Mouse (Mus musculus) erythroblast, embryonic 14.5 days (primary cell): Measurements from ENCODE around the gene Lsm14b. TPM values are rescaled to one million over a fixed set of nuclear protein-coding genes. Genes with fewer than 3 reads are reported as not detected.

ENCODE experiments used
- H3K27me3 ChIP-seq: 2 replicates; pipeline ENCODE4 v1.6.1; 2012; ENCODE audit warnings: inconsistent platforms; ENCODE audit not compliant: control insufficient read depth
- H3K36me3 ChIP-seq: 2 replicates; pipeline ENCODE4 v1.6.1; 2012; ENCODE audit warnings: mild to moderate bottlenecking, inconsistent platforms; ENCODE audit not compliant: control insufficient read depth
- H3K4me1 ChIP-seq: 2 replicates; pipeline ENCODE4 v1.6.1; 2012; ENCODE audit warnings: inconsistent platforms; ENCODE audit not compliant: control insufficient read depth
- H3K4me3 ChIP-seq: replicated peaks from 2 replicates; pipeline ENCODE3; 2012; ENCODE audit warnings: moderate library complexity, mild to moderate bottlenecking, inconsistent platforms
- H3K9me3 ChIP-seq: 2 replicates; pipeline ENCODE4 v1.6.1; 2012; ENCODE audit warnings: low read length, inconsistent platforms, mixed read lengths; ENCODE audit not compliant: control insufficient read depth
- GATA1 ChIP-seq: IDR thresholded peaks from 2 replicates; pipeline ENCODE4 v1.6.1; 2012; ENCODE audit warnings: low read length, inconsistent platforms, mixed read lengths
- TAL1 ChIP-seq: IDR thresholded peaks from 3 replicates; pipeline ENCODE4 v1.6.1; 2012; ENCODE audit warnings: low read length, inconsistent platforms, mixed read lengths
- polyA plus RNA-seq: library from polyadenylated mRNA; stranded (reverse); fragments of >175 nt; gene quantifications from 2 replicates; pipeline ENCODE4 v1.2.3, GENCODE M21; 2012

The Lsm14b gene
- polyA plus RNA-seq, 1 experiment: 2.5 TPM

DNA sequence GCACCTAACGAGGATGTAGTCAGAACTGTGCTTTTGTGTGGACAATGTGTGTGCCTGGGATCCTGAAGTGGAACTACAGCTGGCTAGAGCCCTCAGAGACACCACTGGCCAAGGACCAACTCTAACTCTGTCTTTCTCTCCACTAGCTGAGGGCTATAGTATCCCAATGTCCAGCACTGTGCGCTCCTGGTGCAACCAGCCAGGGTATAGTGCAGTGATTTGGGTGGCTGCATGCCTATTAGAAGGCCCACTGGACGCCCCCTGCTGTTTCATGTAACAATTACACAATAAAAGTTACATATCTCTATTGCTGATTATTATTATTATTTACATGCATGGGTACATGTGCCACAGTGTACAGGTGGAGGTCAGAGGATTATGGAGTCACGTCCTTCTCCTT lies 20.5 kb downstream of the Lsm14b start:
- TF ChIP-seq TAL1 (no peak), GATA1 (no peak)
- no peaks in the 10 kb centered on the region for H3K9me3 ChIP-seq
- H3K4me3 ChIP-seq: no peak overlapping the region
- H3K36me3 ChIP-seq: peaks cover 8% of the 10 kb centered on the region
- H3K27me3 ChIP-seq: peaks cover 21% of the 10 kb centered on the region
- peaks cover 29% of the 10 kb centered on the region for H3K4me1 ChIP-seq

DNA sequence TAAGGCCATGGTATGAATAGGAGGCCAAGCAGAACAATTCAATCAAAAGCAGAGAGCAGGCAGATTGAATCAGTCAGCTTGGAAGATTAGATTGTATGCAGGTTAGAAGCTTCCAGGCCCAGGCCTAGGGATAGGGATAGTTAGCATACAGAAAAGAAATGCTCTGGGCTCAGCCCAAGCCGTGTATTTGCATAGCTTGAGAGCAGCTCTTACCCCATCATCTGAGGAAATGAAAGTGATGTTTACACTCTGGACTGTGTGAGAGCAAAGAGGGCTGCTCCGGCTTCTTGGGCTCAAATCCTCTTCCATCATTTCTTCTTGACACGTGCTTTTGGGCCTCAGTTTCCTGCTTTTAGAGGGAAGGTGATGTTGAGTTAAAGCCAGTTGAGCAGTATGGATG lies 22.8 kb downstream of the Lsm14b start:
- Histone ChIP-seq H3K27me3 (peaks cover 21% of the 10 kb centered on the region), H3K36me3 (no peaks in the 10 kb centered on the region; the same call in 1 of the 2 replicates), H3K9me3 (no peaks in the 10 kb centered on the region), H3K4me3 (no peak overlapping the region), H3K4me1 (peaks cover 17% of the 10 kb centered on the region)
- TF ChIP-seq GATA1: no peak
- TF ChIP-seq TAL1: no peak

DNA sequence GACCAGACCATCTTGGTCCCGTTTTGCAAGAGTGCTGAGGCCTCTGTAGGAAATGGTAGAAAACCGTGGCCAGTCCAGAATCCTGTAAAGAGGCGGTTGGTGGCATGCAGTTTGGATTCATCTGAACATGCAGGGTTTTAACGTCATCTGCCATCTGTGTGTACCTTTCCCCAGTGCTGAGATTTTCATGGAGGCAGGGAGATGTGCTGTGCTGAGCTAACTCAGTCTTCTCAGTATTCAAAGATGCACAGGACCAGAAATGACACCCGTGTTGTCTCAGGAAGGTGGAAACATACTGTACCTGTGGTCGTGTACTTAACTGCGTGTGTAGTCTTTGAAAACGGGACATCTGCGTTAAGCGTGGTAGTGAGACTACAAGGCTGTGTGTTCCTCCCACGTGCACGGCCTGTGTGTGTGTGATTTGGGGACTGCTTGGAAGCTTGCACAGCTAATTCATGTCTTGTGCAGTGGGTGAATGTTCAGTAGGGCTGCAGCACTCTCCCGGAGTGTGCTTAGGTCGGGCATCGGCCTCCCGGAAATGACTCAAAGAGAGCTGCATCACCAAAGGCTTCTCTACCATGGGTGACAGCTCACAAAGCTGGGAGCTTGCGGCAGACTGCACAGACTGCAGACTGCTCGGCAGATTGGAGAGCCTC lies 23.3 kb downstream of the Lsm14b start:
- H3K4me1 ChIP-seq: peaks cover 12% of the 10 kb centered on the region
- H3K27me3 ChIP-seq: peaks cover 16% of the 10 kb centered on the region
- H3K36me3 ChIP-seq: peaks cover 3% of the 10 kb centered on the region; the same call in 1 of the 2 replicates
- TF ChIP-seq TAL1 (no peak), GATA1 (no peak)
- H3K9me3 ChIP-seq: no peaks in the 10 kb centered on the region
- H3K4me3 ChIP-seq: no peak overlapping the region

DNA sequence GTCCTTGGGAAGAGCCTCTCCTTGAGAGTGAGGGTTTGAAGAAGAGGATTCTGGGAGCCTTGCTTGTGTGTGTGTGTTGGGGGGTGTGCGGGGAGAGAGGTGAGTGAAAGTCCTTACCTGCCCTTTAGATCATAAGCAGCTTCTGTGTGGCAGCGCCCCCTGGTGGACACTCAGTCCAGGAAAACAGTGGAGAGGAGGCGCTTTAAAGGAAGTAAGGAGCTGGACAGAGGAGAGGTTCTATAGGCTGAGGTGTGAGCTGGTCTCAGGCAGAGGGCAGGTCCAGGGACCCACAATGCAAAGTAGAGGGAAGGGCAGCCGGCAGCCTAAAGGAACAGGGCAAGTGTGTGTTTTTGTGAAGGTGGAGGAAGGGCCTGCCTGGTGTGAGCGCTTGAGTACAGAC lies 26.2 kb downstream of the Lsm14b start:
- Histone ChIP-seq H3K27me3 (no peaks in the 10 kb centered on the region), H3K4me1 (no peaks in the 10 kb centered on the region; the same call in 1 of the 2 replicates), H3K4me3 (no peak overlapping the region), H3K36me3 (peaks cover 19% of the 10 kb centered on the region), H3K9me3 (no peaks in the 10 kb centered on the region)
- no peak for TF ChIP-seq GATA1
- TF ChIP-seq TAL1: no peak

DNA sequence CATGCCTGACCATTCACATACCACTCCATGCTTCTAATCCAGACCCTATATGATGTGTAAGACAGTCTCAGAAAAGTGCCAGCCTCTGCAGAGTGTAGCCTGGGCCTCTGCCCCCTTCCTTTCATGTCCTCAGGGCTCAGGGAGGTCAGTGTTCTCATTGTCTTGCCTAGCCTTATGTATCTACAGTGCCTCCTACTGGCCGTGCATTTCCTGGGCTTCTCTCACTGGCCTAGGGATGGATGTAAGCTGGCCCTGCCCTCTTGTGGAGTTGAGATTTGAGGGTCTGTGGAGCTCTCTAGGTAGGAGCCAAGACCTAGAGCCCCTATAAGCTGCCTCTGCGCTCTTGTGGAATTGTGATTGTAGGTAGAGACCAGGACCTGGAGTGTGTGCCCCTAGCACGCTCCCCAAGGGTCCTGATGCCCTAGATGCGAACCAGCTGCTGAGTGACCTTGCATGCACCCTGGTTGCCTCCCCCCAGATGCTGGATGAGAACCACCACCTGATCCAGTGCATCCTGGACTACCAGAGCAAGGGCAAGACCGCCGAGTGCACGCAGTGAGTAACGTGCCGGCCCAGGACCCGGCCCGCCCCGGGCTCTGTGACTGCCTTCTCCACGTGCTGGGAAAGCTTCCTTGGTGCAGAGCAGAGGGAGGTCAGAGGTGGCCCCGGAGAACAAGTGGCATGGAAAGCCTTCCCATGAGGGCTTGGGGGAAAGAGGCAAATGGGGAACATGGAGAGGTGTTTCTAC lies 27.4 kb downstream of the Lsm14b start:
- TF ChIP-seq GATA1: no peak
- TF ChIP-seq TAL1: no peak
- Histone ChIP-seq H3K9me3 (no peaks in the 10 kb centered on the region), H3K4me1 (no peaks in the 10 kb centered on the region; the same call in 1 of the 2 replicates), H3K27me3 (no peaks in the 10 kb centered on the region), H3K4me3 (no peak overlapping the region), H3K36me3 (peaks cover 25% of the 10 kb centered on the region)

DNA sequence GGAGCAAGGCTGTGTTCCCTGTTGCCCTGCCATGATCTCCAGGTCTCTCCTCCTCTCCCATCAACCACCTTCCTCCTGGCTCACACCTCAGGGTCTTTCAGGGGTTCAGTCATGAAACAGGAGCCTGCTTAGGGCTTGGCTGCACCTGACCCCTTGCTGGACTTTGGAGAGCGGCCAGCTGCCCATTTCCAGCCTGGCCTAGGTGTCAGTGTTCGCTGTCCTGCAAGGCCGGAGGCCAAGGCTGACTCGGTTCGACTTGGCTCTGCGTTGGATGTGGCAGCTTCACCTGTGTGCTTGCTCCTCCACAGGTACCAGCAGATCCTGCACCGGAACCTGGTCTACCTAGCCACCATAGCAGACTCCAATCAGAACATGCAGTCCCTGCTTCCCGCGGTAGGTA lies 28.2 kb downstream of the Lsm14b start:
- TF ChIP-seq TAL1 (no peak), GATA1 (no peak)
- peaks cover 32% of the 10 kb centered on the region for H3K36me3 ChIP-seq
- no peaks in the 10 kb centered on the region; the same call in 1 of the 2 replicates for H3K4me1 ChIP-seq
- H3K9me3 ChIP-seq: no peaks in the 10 kb centered on the region
- H3K27me3 ChIP-seq: no peaks in the 10 kb centered on the region
- no peak overlapping the region for H3K4me3 ChIP-seq

DNA sequence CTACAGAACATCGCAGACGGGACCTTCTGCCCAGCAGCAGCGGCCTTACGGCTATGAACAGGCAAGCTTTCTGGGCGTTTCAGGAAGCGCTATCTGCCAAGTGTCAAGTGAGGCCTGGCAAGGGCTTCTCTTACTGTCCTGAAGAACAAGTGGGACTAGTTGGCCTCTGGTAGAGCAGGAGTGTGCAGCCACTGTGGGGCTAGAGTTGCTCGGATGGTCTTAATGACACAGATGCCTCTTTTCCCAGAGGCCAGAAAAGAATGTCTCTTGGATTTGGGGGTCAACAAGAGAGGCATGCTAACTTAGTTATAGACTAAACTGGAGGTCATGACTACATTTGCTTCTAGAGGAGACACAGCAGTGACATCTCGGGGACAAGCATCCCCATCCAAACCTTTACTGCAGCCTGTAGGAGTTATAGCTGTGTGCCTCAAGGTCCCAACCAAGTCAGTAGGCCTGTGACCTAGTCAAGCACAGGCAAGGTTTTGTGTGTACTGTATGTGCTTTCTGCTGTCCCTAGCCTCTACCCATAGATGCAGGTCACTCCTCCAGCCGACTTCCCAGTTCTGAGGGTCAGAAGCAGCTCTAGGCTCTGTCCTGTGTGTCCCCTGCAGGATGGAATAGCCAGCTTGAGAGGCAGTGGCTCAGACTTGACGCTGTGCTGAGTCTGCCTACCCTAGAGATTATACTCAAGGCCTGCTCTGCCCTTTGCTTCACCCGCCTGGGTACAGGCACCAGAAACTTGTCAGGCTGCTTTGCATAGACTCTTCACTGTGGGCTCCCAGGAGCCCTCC lies 38.7 kb downstream of the Lsm14b start:
- Histone ChIP-seq H3K9me3 (no peaks in the 10 kb centered on the region), H3K4me1 (no peaks in the 10 kb centered on the region; the same call in 1 of the 2 replicates), H3K36me3 (peaks cover 31% of the 10 kb centered on the region), H3K27me3 (no peaks in the 10 kb centered on the region), H3K4me3 (no peak overlapping the region)
- no peak for TF ChIP-seq GATA1
- TF ChIP-seq TAL1: no peak

DNA sequence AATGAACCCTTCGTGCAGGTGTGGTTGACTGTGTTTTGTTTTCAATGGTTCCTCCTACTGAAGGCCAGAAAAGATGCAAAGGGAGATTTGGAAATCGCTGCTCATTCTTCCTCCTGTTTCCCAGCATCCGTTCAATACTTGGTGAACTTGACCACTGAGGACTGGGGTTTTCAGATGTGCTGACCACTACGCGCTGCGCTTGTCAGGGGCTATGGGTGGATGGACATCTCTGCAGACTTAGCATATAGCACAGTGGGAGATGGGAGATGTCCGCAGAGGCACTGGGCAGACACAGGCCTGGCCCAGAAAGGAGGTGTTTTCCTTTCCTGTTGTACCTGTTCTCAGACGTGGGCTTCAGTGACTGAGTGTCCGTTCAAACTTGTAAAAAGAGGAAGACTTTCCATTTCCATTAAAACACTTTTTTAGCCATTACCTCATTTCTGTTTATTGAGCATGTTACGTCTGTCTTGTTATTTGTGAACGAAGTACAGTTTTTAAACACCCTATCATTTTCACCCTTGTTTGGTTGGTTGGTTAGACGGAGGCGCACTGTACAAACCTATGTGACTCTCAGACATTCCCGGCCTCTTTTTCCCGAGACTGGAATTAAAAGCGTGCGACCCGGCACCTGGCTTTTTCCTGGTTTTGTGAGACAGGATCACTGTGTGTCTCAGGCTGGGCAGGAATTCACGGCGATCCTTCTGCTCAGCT lies 45.1 kb downstream of the Lsm14b start:
- Histone ChIP-seq H3K36me3 (peaks cover 16% of the 10 kb centered on the region), H3K4me1 (peaks cover 24% of the 10 kb centered on the region), H3K9me3 (no peaks in the 10 kb centered on the region), H3K27me3 (no peaks in the 10 kb centered on the region), H3K4me3 (peak overlapping the region; percentile 72)
- TF ChIP-seq TAL1: no peak
- no peak for TF ChIP-seq GATA1
